Comparison of ENCODE assay signal across 8 mouse cellular contexts in the genomic region with DNA sequence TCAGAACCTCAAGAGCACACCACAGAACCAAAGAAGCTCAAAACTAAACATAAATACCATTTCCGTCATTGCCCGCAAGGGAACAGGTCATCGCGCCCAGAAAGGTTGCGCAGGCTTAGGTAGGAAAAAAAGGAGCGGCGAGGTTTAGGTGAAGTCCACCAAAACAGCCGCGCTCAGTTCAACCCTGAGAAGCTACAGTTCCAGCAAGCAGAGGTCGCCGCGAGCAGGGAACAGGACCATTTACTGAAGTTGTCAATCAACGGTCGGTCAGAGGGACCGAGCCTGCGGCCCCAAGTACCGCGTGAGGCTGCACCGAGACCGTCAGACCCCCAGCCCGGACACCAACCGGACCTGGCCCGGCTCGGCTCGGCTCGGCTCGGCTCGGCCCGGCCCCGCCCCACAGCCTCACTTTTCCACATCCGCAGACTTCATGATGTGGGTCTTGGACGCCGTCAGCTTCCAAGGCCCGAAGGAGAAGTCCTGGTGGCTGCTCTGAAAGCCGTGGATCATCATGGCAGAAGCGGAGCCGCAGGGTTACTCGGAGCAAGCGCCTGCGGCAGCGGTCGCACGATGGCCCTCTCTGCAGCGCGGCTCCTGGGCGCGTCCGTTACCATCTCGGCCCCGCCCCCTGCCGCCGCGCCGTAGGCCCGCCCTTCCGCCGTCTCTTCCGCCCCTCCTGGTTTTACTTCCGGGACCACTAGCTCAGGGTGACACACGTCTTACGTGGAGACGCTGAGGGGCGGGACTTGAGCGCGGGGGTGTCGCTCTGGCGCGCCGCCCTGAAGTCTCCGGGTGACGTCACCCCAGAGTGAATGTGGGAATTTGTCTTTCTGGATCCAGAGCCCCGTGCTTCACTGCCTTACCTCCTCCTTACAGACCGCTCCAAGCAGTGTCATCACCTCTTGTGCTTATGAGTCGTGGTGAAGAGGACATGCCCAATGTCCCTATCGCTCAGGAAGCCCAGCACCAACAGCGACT. TPM values are rescaled to one million over a fixed set of nuclear protein-coding genes. Genes with fewer than 3 reads are reported as not detected.
DNase-seq lines count a peak whose midpoint lies in the region; ATAC-seq lines count a peak whose summit lies in the region.

A gene (minus strand): TSS at position 676 of the 978 bp plus-strand sequence.

- under 1% methylated on average over 76 of the region's 76 CpGs for WGBS in heart, embryonic 10.5 days
- WGBS in kidney, embryonic 15.5 days = under 1% methylated on average over 75 of the region's 76 CpGs

- DNase-seq in B cell, adult 2 months = peak; percentile 97
- peak; percentile 99 for DNase-seq in brain, adult 2 months (ENCODE audit: low read depth, low spot score)
- DNase-seq in heart, embryonic 10.5 days (ENCODE audit: low spot score) = peak; percentile 98
- DNase-seq in liver = peak; percentile 97
- peak; percentile 95 to 97 for DNase-seq in spleen, postnatal 4 days (ENCODE audit: low spot score in 2 of 2)

- peaks cover 22% of the 10 kb centered on the region for H3K4me1 ChIP-seq in heart, embryonic 10.5 days
- H3K4me1 ChIP-seq in kidney, embryonic 15.5 days = peaks cover 19% of the 10 kb centered on the region

- H3K9ac ChIP-seq in kidney, embryonic 15.5 days = peak within 1 kb of the TSS; percentile 81

- H3K4me3 ChIP-seq in heart, embryonic 10.5 days = peak within 1 kb of the TSS; percentile 91
- H3K4me3 ChIP-seq in kidney, embryonic 15.5 days (replicated peaks) = peak within 1 kb of the TSS; percentile 77

- no peaks in the 10 kb centered on the region for H3K27me3 ChIP-seq in heart, embryonic 10.5 days (ENCODE audit: insufficient read depth, poor library complexity, severe bottlenecking)
- no peaks in the 10 kb centered on the region for H3K27me3 ChIP-seq in kidney, embryonic 15.5 days

- ATAC-seq in erythroblast, adult 5-6 weeks (replicated peaks; ENCODE audit: low FRiP score, poor library complexity, severe bottlenecking) = peak; percentile 98
- peak; percentile 100 for ATAC-seq in kidney, embryonic 15.5 days (replicated peaks; ENCODE audit: low FRiP score)
- peak; percentile 97 for ATAC-seq in monocyte, adult 5-6 weeks (replicated peaks; ENCODE audit: insufficient number of reproducible peaks, low FRiP score, low TSS enrichment, poor library complexity, severe bottlenecking)

- peak within 1 kb of the TSS; percentile 81 for H3K4me2 ChIP-seq in kidney, embryonic 15.5 days

- peak within 1 kb of the TSS; percentile 95 for H3K27ac ChIP-seq in heart, embryonic 10.5 days
- H3K27ac ChIP-seq in kidney, embryonic 15.5 days = peak within 1 kb of the TSS; percentile 95

- no peaks in the 10 kb centered on the region for H3K36me3 ChIP-seq in heart, embryonic 10.5 days
- no peaks in the 10 kb centered on the region for H3K36me3 ChIP-seq in kidney, embryonic 15.5 days

- H3K9me3 ChIP-seq in heart, embryonic 10.5 days = no peaks in the 10 kb centered on the region
- no peaks in the 10 kb centered on the region for H3K9me3 ChIP-seq in kidney, embryonic 15.5 days (replicated peaks)

RNA-seq across cellular contexts. Expression of the gene that starts here (rescaled TPM):
- total RNA-seq in erythroblast, adult 5-6 weeks (2015; ENCODE audit: low replicate concordance) = 3.1 and 10.4 TPM in 2 replicates
- total RNA-seq in erythroblast, adult 5-6 weeks (2017; ENCODE audit: low replicate concordance) = 7.0 and 29.6 TPM in 2 replicates
- polyA plus RNA-seq in heart, embryonic 10.5 days (2016; fragmentation: Nextera tagmentation; extraction: Ambion mirVana) = 87.9 and 92.0 TPM in 2 replicates
- 99.3 and 104 TPM in 2 replicates for polyA plus RNA-seq in kidney, embryonic 15.5 days (2015; fragmentation: Nextera tagmentation; extraction: Ambion mirVana)
- 31.3 to 74.5 TPM (median 51.3 TPM) in 3 replicates for total RNA-seq in monocyte, adult 5-6 weeks (2017)

Comparison
In these comparisons a context has a peak if more than half of its experiments do, and no peak if none do; other contexts are left out.
1. Peak in every context shown above with its lines: DNase-seq, ATAC-seq, H3K4me3 ChIP-seq and H3K27ac ChIP-seq.